Mouse (Mus musculus) thymus, adult 2 months (tissue): Measurements from ENCODE around the gene Igflr1.

Experiments
- CTCF ChIP-seq: fragments of 200-500 bp; IDR thresholded peaks from 2 replicates; pipeline ENCODE4 v1.5.1; 2012; ENCODE audit warnings: mild to moderate bottlenecking, control low read depth, low read length, moderate library complexity, borderline replicate concordance; ENCODE audit not compliant: control insufficient read depth, poor library complexity, insufficient read depth; ENCODE audit errors: extremely low read depth
- POLR2A ChIP-seq: fragments of 200-500 bp; IDR thresholded peaks from 2 replicates; pipeline ENCODE4 v1.6.1; 2012; ENCODE audit warnings: mild to moderate bottlenecking, low read length, control low read depth, moderate library complexity; ENCODE audit not compliant: control insufficient read depth, poor library complexity, insufficient read depth; ENCODE audit errors: extremely low read depth

GRCm38 (mm10) chr7:30567555-30567954 lies 2.3 kb downstream of the Igflr1 start:
- TF ChIP-seq POLR2A (no peak), CTCF (no peak)
